Mouse (Mus musculus) naive thymus-derived CD4-positive, alpha-beta T cell, adult 2 months (primary cell): ENCODE results near the gene Clcn6.

Source experiments
- DNase-seq: peaks from one replicate; pipeline ENCODE4 v3.0.0-alpha.2; 2011; ENCODE audit warnings: low read depth

The Clcn6 gene

DNA sequence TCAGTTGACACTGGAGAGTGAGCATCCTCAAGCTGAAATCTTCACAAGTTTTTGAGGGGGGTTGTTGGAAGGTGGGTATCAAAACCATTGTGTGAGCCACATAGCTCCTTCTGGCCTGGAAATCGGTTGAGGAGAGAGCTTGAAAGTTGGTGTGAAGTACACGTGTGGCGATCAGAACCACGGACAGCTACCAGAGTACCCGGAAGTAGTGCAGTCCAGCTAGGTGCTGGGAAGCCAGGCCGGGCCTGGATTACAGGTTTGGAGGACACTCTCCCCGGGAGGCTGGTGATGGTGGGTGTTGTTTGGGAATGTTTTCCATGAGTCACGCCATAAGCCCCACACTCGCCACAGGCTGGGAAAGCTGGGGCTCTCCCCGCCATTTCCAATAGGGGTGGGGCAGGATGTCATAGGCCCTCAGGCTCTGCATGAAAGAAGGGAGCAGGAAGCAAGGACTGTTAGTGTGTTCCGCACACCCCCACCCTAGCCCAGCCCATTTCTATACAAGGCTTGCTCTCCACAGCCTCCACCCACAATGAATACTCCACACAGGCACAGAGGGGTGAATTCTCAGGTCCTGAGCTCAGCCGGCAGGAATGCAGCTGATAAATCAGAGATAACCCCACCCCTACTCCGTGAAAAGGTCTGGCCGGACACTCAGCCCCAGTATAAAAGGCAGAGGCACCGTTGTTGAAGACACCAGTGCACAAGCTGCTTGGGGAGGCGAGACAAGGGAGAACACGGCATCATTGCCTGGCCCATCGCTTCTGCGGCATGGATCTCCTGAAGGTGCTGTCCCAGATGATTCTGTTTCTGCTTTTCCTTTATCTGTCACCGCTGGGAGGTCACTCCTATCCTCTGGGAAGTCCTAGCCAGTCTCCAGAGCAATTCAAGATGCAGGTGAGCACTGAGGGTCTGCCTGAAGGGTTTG lies 53.2 kb downstream of the Clcn6 start, which contains the start of gene Nppb:
Gene Nppb, plus strand, starts transcription at position 584 of the 928 bp plus-strand sequence.
- DNase-seq, result no peak

DNA sequence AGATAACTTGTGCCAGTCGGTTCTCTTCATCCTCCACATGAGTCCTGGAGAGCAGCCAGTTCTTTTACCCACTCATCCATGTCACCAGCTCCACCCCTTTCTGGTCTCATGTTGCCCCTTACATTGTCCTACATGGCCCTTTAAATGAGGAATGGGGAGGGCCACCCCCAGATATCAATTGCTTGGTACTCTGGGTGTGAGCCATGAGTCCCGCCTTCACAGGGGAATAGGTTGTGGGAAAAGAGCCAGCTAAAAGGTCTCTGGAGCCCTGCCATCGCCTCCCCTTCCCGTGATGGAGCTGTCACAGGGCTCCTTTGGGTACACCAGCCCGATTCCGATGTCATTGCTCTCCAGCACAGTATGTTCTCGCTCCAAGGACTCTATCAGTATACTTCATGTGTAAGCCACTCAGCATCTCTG lies 59.2 kb downstream of the Clcn6 start:
- DNase-seq, result no peak

DNA sequence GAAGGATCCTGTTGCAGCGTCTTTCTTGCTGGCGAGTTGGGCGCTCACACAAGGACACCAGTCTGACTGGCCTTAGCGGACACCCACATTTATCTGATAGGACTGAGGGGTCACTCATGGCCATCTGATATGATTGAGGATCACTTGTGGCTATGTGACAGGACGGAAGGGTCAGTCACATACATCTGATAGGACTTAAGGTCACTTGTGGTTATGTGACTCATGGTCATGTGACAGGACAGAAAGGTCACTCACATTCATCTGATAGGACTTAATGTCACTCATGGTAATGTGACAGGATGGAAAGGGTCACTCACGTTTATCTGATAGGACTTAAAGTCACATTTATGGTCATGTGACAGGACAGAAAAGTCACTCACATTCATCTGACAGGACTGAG lies 60.2 kb downstream of the Clcn6 start:
- DNase-seq, result no peak

DNA sequence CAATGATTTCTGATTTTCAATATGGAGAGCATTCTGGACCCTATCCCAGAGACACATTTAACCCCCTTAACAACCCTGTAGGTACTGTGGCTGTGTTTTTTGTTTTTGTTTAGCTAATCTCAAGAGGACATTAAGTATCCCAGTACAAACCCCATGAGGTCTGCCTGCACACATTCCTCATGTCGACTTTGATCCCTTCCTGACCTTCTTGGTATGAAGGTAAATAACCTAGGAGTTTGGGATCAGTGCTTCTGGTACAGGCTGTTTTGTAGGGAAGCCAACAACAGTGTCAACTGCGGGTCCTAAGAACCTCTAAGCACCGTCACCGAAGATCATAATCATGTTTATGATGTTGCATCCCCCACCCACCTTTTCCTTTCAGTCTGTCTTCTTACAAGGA lies 60.9 kb downstream of the Clcn6 start:
- DNase-seq, result no peak

DNA sequence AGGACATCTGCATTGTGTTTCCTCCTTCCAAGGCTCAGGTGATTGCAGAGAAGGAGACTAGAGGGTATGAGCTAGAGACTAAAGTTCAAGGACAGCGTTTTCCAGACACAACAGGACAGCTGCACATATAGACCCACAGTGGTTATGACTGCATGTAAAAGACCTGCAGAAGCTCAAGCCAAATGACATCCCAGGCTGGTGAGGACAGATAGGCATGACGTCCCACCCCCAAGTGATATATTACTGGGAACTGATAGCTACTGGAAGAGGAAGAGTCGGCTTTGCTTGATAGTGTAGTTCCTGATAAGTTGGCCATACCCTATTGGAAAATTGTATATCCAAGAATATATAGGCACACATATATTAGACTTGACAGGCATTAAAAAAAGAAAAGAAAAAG lies 62.4 kb downstream of the Clcn6 start:
- no peak for DNase-seq

DNA sequence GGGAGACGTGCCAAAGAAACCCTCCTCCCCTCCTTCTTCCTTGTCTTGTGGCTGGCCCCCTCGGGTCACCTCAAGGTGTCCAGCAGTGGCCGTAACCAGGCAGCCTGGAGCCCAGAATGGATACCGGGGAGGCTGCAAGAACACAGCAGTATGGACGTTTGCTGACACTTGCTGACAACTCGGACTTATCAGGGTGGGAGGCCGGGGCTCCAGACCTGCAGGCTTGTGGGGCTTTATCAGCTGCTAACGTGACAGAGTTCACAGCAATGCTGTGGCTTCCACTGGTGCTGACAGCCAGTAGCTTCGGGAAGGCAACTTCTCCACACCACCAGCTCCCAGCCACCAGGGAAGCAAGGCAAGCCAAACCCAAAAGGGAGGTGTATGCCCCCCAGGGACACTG lies 69.3 kb downstream of the Clcn6 start:
- DNase-seq, result no peak

DNA sequence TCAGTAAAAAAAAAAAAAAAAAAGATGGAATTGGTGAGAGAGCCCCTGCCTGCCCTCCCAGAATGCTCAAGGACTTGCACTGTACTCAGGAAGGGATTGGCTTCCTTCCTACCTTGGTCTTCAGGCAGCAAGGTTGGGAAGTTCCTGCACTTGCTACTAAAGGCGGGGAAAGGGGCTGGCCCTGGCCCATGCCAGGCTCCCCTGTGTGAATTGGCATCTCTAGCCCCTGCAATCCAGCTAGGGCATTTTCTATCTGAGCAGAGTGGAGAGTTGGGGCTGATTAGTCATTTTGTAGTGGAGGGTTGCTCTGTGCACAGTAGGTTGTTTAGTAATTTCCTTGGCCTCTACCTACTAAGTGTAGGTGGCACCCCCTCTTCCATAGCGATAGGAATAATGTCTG lies 69.8 kb downstream of the Clcn6 start:
- no peak for DNase-seq

DNA sequence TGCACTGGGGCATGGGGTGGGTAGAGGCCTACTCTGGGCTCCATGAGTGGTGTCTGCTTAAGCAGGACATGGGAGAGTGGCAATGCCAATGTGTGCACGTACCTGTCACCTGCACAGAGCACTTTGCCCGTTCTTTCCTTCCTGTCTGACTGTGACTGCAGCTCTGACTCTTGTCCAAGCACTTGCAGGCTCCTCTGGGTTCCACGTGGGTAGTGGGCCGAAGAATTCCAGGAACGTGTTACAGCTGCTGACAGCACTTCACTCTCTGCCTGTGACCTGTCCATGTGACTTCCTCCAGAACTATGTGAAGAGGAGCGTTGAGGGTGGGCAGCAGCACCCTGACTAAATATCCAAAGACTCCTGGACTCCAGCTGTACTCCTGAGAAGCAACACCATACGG lies 72.9 kb downstream of the Clcn6 start:
- DNase-seq, result no peak

DNA sequence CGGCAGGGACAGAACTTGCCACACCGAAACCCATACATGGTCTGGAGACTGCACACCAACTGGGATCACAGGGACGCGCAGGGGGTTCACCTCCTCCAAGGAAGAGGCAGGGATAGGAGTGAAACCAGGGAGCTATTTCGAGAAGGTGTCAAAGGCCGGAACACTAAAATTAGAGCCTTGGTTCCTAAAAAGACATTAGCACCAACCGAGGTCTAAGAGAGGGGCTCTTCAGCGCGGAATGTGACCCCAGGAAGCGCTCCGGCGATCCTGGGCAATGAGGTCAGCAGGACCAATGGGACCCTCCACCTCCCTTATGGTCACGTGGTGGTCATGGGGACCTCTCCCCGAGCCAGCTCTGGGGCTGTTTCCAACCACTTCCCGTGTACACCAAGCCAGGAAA lies 75.0 kb downstream of the Clcn6 start:
- no peak for DNase-seq

DNA sequence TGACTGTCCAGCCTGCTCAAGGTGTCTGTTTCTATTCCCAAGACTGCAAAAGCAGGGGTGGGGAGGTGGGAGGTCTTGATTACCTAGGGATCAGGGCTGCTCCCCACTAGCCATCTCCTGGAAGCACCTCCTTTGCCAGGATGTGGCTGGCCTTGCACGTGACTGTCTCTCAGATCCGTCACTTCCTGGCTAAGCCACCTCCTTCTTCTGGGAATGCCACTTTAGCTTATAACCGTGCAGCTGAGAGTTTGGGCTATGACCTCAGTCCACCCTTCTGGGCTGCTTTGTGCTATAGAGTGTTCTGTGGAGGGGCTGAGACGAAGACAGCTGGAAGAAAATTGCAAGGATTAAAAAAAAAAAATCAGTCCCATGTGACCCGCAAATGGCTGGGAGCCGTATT lies 75.8 kb downstream of the Clcn6 start:
- DNase-seq, result no peak

DNA sequence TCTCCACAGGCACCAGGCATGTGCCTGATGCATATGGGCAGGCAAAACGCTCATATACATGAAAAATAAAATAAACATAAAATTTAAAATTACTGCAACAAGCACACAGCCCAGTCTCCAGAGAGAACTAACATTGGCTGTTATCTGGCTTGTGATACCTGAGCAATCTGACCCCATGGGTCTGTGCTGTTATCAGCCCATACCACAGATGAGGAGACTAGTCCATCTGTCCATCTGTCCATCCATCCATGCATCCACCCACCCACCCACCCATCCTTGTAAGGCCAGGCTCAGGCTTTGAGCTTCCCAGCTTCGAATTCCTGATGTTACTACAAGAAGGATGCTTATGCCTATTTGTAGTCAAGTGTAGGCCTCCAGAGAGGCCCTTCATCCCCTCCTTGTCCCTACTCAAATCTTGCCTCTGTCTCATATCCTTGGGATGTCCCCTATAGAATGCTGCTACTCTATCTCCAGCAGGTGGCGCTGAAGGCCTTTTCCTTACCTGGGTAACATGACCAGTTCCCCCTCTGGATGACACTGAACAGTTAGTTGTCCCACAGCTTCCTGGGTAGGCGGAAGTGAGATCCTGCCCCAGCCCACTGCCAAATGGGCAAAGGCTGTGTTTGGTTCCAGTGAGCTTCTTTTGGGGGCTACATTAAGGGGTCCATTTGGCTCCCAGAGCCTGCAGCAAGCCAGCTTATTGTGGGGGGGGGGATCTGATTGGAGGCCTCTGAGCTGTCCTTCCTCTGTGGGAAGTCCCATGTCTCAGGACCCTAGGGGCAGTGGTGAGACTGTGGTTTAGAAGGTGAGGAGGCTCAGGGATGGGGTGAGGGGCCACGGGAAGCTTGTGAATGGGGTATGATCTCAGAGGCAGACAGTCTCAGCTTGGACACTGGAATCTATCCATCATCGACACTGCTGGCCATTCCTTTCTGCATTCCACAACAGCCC lies 78.5 kb downstream of the Clcn6 start:
- DNase-seq, result peak; percentile 75

DNA sequence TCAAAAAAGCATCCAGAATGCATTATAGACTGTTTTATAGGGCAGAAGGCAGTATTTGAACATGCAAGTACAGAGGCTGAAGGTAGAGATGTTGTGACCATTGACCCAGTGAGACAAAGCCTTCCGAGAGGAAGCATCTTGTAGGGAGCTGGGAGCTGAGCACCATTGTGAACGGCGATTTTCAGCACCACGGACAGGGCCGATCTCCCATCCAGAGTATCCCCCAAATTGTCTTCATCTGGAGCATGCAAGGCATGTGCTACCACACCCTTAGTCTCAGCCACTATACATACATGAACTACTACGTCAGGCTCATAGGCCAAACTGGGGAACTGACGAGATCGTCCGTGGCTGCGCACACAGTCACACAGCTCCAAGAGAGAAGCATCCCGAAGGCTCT lies 81.5 kb downstream of the Clcn6 start:
- no peak for DNase-seq
